Mouse (Mus musculus) kidney, embryonic 14.5 days (tissue): ENCODE data around the gene Ppp1r2. TPM values are rescaled to one million over a fixed set of nuclear protein-coding genes. Genes with fewer than 3 reads are reported as not detected.

Experiments used
- ATAC-seq: fragments of 200-750 bp; cut with Nextera tagmentation; 2 replicates; pipeline ENCODE4 v1.8.0; 2017; ENCODE audit warnings: moderate number of reproducible peaks, mild to moderate bottlenecking, moderate TSS enrichment, moderate library complexity; ENCODE audit not compliant: low FRiP score, low TSS enrichment
- H3K27ac ChIP-seq: fragments of 300-500 bp; sonication (generic); 2 replicates; pipeline ENCODE4 v1.5.1; 2014; ENCODE audit warnings: low read depth, mild to moderate bottlenecking, low read length, moderate library complexity, mixed read lengths
- H3K27me3 ChIP-seq: fragments of 300-500 bp; sonication (generic); 2 replicates; pipeline ENCODE4 v1.6.1; 2014; ENCODE audit warnings: mild to moderate bottlenecking, low read length; ENCODE audit not compliant: control insufficient read depth, insufficient read depth
- H3K36me3 ChIP-seq: fragments of 300-500 bp; sonication (generic); 2 replicates; pipeline ENCODE4 v1.6.1; 2014; ENCODE audit warnings: low read length, mixed read lengths; ENCODE audit not compliant: control insufficient read depth, insufficient read depth
- H3K4me1 ChIP-seq: fragments of 300-500 bp; sonication (generic); 2 replicates; pipeline ENCODE4 v1.6.1; 2014; ENCODE audit warnings: low read length, mixed read lengths; ENCODE audit not compliant: control insufficient read depth, insufficient read depth
- H3K4me2 ChIP-seq: fragments of 300-500 bp; sonication (generic); replicated peaks from 2 replicates; pipeline ENCODE4 v1.6.1; 2014; ENCODE audit warnings: low read depth, mild to moderate bottlenecking, low read length
- H3K4me3 ChIP-seq: fragments of 300-500 bp; sonication (generic); 2 replicates; pipeline ENCODE4 v1.5.1; 2014; ENCODE audit warnings: mild to moderate bottlenecking, low read length
- H3K9ac ChIP-seq: fragments of 300-500 bp; sonication (generic); 2 replicates; pipeline ENCODE4 v1.6.1; 2014; ENCODE audit warnings: low read depth, mild to moderate bottlenecking, low read length, moderate library complexity
- H3K9me3 ChIP-seq: fragments of 300-500 bp; sonication (generic); 2 replicates; pipeline ENCODE4 v1.6.1; 2016; ENCODE audit warnings: low read length; ENCODE audit not compliant: control insufficient read depth
- WGBS: fragments of 180-500 bp; shearing (Covaris S2); extraction: QIAGEN DNeasy Blood & Tissue Kit; methylation state at CpG from one replicate; pipeline ENCODE4 v1.1.7; 2014; 5-methylcytosine and 5-hydroxymethylcytosine counted together
- microRNA-seq: library from miRNA; unstranded; fragments of <30 nt; microRNA quantifications from one replicate; pipeline ENCODE4, GENCODE M21; 2016
- polyA plus RNA-seq: library from polyadenylated mRNA; unstranded; fragments of >200 nt; fragmentation: Nextera tagmentation; extraction: Ambion mirVana; gene quantifications from 2 replicates; pipeline ENCODE4 v1.2.1, GENCODE M21; 2014

Ppp1r2 gene
- polyA plus RNA-seq, 1 experiment from 2014 or later, result 98.6 TPM

DNA sequence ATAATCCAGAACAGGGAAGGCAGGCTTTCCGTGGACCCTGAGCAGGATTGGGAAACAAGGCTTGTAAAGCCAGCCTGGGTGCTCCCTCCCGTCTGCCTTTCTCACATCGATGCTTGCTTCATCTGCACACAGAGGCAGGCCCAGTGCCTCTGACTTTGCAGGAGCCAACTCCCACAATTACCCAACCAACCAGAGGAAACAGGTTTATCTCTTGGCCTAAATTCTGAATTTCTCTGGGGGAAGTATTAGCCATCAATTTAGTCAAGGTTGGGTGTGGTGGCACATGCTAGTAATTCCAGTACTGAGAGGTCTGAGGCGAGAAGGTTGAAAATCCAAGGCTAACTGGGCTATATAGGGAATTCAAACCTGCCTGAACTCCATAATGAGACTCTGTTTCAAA, 64.6 kb downstream of the Ppp1r2 start:
- WGBS, result 65% methylated on average over 4 of the region's 4 CpGs
- Histone ChIP-seq H3K27ac (no peak overlapping the region), H3K4me2 (no peak overlapping the region), H3K27me3 (no peaks in the 10 kb centered on the region), H3K4me3 (no peak overlapping the region), H3K9me3 (no peaks in the 10 kb centered on the region), H3K9ac (no peak overlapping the region), H3K4me1 (no peaks in the 10 kb centered on the region), H3K36me3 (no peaks in the 10 kb centered on the region)
- ATAC-seq, result no peak

- H3K4me3 ChIP-seq, result no peak overlapping the region
- no peaks in the 10 kb centered on the region for H3K27me3 ChIP-seq
- no peak overlapping the region for H3K4me2 ChIP-seq
- ATAC-seq, result no peak
- 48% methylated on average over 5 of the region's 5 CpGs for WGBS
- no peak overlapping the region for H3K27ac ChIP-seq
- H3K9me3 ChIP-seq, result no peaks in the 10 kb centered on the region
- H3K4me1 ChIP-seq, result no peaks in the 10 kb centered on the region
- no peak overlapping the region for H3K9ac ChIP-seq
- H3K36me3 ChIP-seq, result no peaks in the 10 kb centered on the region
These were observed 65.2 kb downstream of the Ppp1r2 start for GRCm38 (mm10) chr16:31209911-31210310.

DNA sequence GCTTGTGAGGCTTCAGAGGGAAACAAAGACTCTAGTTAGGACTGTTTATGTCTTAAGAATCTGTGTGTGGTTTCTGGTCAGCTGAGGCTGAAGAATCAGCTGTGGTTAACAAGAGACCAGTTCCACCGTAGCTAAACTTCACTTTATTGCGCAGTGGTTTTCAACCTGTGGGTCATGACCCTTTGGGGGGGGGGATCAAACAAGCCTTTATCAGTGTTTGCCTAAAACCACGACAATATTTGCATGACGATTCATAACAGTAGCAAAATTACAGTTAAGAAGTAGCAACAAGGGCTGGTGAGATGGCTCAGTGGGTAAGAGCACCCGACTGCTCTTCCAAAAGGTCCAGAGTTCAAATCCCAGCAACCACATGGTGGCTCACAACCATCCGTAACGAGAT, 69.4 kb downstream of the Ppp1r2 start:
- H3K27ac ChIP-seq, result no peak overlapping the region
- WGBS, result 82% methylated on average over 5 of the region's 7 CpGs
- H3K9me3 ChIP-seq, result no peaks in the 10 kb centered on the region
- H3K27me3 ChIP-seq, result no peaks in the 10 kb centered on the region
- H3K4me2 ChIP-seq, result no peak overlapping the region
- no peak for ATAC-seq
- no peak overlapping the region for H3K4me3 ChIP-seq
- H3K36me3 ChIP-seq, result no peaks in the 10 kb centered on the region
- no peak overlapping the region for H3K9ac ChIP-seq
- H3K4me1 ChIP-seq, result peaks cover 3% of the 10 kb centered on the region; the same call in 1 of the 2 replicates

DNA sequence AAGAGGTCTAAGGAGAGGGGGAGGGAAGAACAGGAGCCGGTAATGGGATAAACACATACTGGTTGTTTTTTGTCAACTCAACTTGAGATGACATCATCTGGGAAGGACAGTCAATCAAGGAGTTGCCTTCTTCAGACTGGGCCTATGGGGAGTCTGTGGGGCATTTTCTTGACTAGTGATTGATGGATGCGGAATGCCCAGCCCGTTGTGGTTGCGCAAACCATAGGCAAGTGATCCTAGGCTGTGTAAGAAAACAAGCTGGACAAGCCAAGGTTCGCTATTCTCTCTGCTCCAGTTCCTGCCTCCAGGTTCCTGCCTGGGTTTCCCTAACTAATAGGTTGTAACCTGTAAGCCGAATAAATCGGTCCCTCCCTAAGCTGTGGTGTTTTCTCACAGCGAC, 69.9 kb downstream of the Ppp1r2 start:
- WGBS, result 91% methylated on average over 8 of the region's 8 CpGs
- Histone ChIP-seq H3K27ac (no peak overlapping the region), H3K4me1 (peaks cover 3% of the 10 kb centered on the region; the same call in 1 of the 2 replicates), H3K9ac (no peak overlapping the region), H3K9me3 (no peaks in the 10 kb centered on the region), H3K4me2 (no peak overlapping the region), H3K27me3 (no peaks in the 10 kb centered on the region), H3K4me3 (no peak overlapping the region), H3K36me3 (no peaks in the 10 kb centered on the region)
- no peak for ATAC-seq

DNA sequence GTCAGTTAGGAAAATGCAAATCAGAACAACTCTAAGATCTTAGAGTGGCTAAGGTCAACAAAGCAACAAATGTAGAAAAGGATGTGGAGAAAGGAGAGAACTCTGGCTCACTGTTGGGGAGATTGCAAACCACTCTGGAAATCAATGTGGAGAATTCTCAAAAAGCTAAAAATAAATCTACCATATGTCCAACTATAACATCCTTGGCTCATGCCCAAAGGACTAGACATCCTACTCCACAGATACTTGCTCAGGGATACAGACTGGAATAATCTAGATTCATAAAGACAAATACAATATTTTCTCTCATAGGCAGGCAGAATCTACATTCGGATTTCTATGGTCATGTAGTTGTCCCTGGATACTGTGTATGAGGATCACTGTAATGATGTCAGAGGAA, 70.9 kb downstream of the Ppp1r2 start:
- ATAC-seq, result no peak
- Histone ChIP-seq H3K9me3 (no peaks in the 10 kb centered on the region), H3K27me3 (no peaks in the 10 kb centered on the region), H3K9ac (no peak overlapping the region), H3K36me3 (no peaks in the 10 kb centered on the region), H3K4me1 (peaks cover 10% of the 10 kb centered on the region), H3K4me3 (no peak overlapping the region), H3K27ac (no peak overlapping the region), H3K4me2 (no peak overlapping the region)
- 92% methylated on average over 1 of the region's 1 CpGs for WGBS

DNA sequence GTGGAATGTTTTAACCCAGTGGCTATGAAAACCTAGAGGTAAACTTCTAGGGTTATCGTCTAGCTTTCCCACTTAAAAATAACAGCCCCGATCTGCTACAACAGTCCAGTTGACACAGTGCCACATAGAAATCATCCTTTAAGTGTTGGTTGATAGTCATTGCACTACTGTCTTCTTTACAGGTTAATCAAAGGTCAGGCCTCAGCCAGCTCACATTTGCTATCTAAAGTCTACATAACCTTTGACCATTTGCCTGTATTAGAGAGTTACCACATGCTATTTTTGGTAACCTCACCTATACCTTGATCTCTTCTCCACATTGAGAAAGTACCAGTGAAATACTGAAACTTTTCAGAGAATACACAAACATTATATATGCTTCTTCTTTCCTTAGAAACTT, 73.4 kb downstream of the Ppp1r2 start:
- H3K4me3 ChIP-seq, result peak overlapping the region; percentile 87; the same call in 1 of the 2 replicates
- no peak overlapping the region for H3K27ac ChIP-seq
- H3K9me3 ChIP-seq, result no peaks in the 10 kb centered on the region
- 0 out of 2 replicates have a peak overlapping the region, but pooled peaks have one; percentile 4 for H3K9ac ChIP-seq
- H3K27me3 ChIP-seq, result no peaks in the 10 kb centered on the region
- ATAC-seq, result no peak
- H3K4me2 ChIP-seq, result 0 out of 2 replicates have a peak overlapping the region, but pooled peaks have one; percentile 32
- H3K4me1 ChIP-seq, result peaks cover 11% of the 10 kb centered on the region
- no peaks in the 10 kb centered on the region for H3K36me3 ChIP-seq
- 89% methylated on average over 2 of the region's 2 CpGs for WGBS

Small RNA genes within 50 kb of the gene (microRNA-seq; reads per million reads assigned to microRNA genes)
- gene Gm27415, result not detected

Other genes with a start within 250 kb of the Ppp1r2 start
- gene Xxylt1, start 193.8 kb downstream of the Ppp1r2 start, polyA plus RNA-seq, result 16.0 and 28.6 TPM in 2 replicates
- gene Acap2, start 74.0 kb downstream of the Ppp1r2 start, polyA plus RNA-seq, result 12.8 and 21.2 TPM in 2 replicates
- gene Apod, start 39.5 kb upstream of the Ppp1r2 start, polyA plus RNA-seq, result 0.47 TPM in 2 replicates
- gene Bdh1, start 147.0 kb upstream of the Ppp1r2 start, polyA plus RNA-seq, result 8.0 and 16.5 TPM in 2 replicates